Mouse (Mus musculus): ENCODE measurements at regions not wholly inside any gene's neighbourhood (a gene's known extent, or its start where the extent isn't known, plus 50 kb on each side); places are given as distances from the start of the nearest gene placed in this dataset.

DNA sequence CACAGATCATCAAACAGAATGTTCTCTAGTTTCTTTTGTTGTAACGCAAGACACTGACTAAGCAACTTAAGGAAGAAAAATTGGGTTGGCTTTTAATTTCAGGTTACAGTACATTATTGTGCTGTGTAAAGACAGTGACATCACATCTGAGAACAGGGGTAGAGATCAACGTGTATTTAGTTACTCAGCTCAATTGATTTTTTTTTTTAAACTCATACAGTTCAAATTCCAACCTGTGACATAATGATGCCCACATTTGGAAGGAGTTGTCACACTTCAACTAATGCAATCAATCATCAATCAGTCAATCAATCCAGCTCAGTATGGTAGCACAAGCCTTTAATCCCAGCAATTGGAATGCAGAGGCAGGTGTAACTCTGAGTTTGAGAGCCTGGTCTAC lies 221.0 kb upstream of the Fn1 start:
- no peak overlapping the region for H3K4me2 ChIP-seq (replicated peaks; ENCODE audit: low read depth)
- H3K9ac ChIP-seq (ENCODE audit: low read depth, low read length) = no peak overlapping the region
- H3K4me1 ChIP-seq (replicated peaks; ENCODE audit: control insufficient read depth, insufficient read depth, low read length) = no peaks in the 10 kb centered on the region
- no peaks in the 10 kb centered on the region for H3K36me3 ChIP-seq (ENCODE audit: control insufficient read depth, insufficient read depth)
- WGBS = 78% methylated on average over 2 of the region's 2 CpGs
- no peaks in the 10 kb centered on the region for H3K27me3 ChIP-seq (replicated peaks; ENCODE audit: control insufficient read depth, insufficient read depth, low read length)
- no peak overlapping the region for H3K27ac ChIP-seq (ENCODE audit: low read depth, low read length)
- ATAC-seq = no peak
- no peak overlapping the region for H3K4me3 ChIP-seq (ENCODE audit: low read depth, low read length)
- no peak for TF ChIP-seq CTCF (IDR thresholded peaks at IDR 0.05; ENCODE audit: low read depth)
- H3K9me3 ChIP-seq (ENCODE audit: control insufficient read depth) = no peaks in the 10 kb centered on the region

DNA sequence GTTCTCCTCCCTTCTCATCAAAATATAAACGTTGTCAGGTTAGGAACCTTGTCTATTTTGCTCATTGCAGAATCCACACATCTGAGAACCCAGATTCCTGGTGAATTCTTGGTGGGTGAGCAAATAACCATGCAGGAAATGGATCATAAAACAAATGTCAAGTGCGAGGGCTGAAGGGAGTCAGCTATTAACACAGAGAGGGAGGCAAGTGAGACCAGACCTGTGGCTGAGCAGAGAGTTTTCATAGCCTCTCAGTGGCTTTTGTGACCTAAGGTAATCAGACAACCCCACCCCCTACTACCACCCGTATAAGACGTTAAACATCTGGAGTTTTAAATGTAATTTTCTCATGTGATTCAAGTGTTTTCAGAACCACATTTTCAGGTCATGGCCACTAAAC lies 212.7 kb upstream of the Fn1 start:
- H3K4me3 ChIP-seq (ENCODE audit: low read depth, low read length) = no peak overlapping the region
- H3K4me2 ChIP-seq (replicated peaks; ENCODE audit: low read depth) = no peak overlapping the region
- no peak overlapping the region for H3K27ac ChIP-seq (ENCODE audit: low read depth, low read length)
- no peak for TF ChIP-seq CTCF (IDR thresholded peaks at IDR 0.05; ENCODE audit: low read depth)
- H3K9me3 ChIP-seq (ENCODE audit: control insufficient read depth) = no peaks in the 10 kb centered on the region
- WGBS = 23% methylated on average over 4 of the region's 4 CpGs
- no peak for ATAC-seq
- H3K4me1 ChIP-seq (replicated peaks; ENCODE audit: control insufficient read depth, insufficient read depth, low read length) = no peaks in the 10 kb centered on the region
- H3K9ac ChIP-seq (ENCODE audit: low read depth, low read length) = no peak overlapping the region
- no peaks in the 10 kb centered on the region for H3K36me3 ChIP-seq (ENCODE audit: control insufficient read depth, insufficient read depth)
- H3K27me3 ChIP-seq (replicated peaks; ENCODE audit: control insufficient read depth, insufficient read depth, low read length) = no peaks in the 10 kb centered on the region

DNA sequence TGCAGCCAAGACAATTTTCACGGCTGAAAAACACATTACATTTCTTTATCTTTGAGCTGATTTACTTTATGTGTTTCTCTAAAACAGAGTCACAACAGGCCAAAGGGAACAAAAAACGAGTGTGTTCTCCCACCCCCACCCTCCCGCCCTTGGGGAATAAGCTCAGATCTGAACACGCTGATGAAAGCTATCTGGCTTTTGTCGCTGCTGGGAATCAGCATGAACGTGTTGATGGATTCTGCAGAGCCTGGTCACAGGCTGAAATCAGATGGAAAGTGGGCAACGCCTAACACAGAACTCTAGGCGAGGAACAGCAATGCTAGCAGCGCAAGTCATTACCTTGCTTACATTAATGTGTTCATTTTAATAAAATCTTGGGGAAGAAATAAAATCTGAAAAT lies 211.7 kb upstream of the Fn1 start:
- Histone ChIP-seq H3K36me3 (ENCODE audit: control insufficient read depth, insufficient read depth) (no peaks in the 10 kb centered on the region), H3K4me2 (replicated peaks; ENCODE audit: low read depth) (no peak overlapping the region), H3K27me3 (replicated peaks; ENCODE audit: control insufficient read depth, insufficient read depth, low read length) (no peaks in the 10 kb centered on the region), H3K9me3 (ENCODE audit: control insufficient read depth) (no peaks in the 10 kb centered on the region), H3K4me3 (ENCODE audit: low read depth, low read length) (no peak overlapping the region), H3K4me1 (replicated peaks; ENCODE audit: control insufficient read depth, insufficient read depth, low read length) (no peaks in the 10 kb centered on the region), H3K27ac (ENCODE audit: low read depth, low read length) (no peak overlapping the region), H3K9ac (ENCODE audit: low read depth, low read length) (no peak overlapping the region)
- WGBS = 77% methylated on average over 9 of the region's 9 CpGs
- no peak for ATAC-seq
- no peak for TF ChIP-seq CTCF (IDR thresholded peaks at IDR 0.05; ENCODE audit: low read depth)

- H3K4me1 ChIP-seq (replicated peaks; ENCODE audit: control insufficient read depth, insufficient read depth, low read length) = no peaks in the 10 kb centered on the region
- no peak for ATAC-seq
- no peaks in the 10 kb centered on the region for H3K36me3 ChIP-seq (ENCODE audit: control insufficient read depth, insufficient read depth)
- no peaks in the 10 kb centered on the region for H3K9me3 ChIP-seq (ENCODE audit: control insufficient read depth)
- no peak overlapping the region for H3K4me2 ChIP-seq (replicated peaks; ENCODE audit: low read depth)
- H3K4me3 ChIP-seq (ENCODE audit: low read depth, low read length) = no peak overlapping the region
- no peak overlapping the region for H3K9ac ChIP-seq (ENCODE audit: low read depth, low read length)
- H3K27ac ChIP-seq (ENCODE audit: low read depth, low read length) = no peak overlapping the region
- no peak for TF ChIP-seq CTCF (IDR thresholded peaks at IDR 0.05; ENCODE audit: low read depth)
- 96% methylated on average over 2 of the region's 2 CpGs for WGBS
- H3K27me3 ChIP-seq (replicated peaks; ENCODE audit: control insufficient read depth, insufficient read depth, low read length) = no peaks in the 10 kb centered on the region
Observed at GRCm38 (mm10) chr1:71853212-71853611, 200.2 kb upstream of the Fn1 start.

DNA sequence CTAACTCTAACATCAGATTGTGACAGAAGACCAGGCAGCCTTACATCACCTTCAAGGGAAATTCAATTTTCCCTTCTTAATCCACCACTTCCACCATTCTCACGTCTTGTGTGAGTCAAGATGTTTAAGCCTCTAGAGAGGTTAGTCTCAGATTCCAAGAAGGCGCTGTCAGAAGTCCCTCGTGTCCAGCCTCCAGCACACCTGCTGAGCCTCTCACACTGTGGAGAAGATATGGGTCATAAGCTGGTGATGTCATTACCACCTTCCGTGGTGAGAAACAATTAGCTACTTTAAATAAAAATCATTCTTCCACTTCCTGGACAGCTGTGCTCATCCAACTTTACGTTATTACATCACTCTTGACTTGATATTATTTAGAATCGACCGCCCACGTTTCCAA lies 198.3 kb upstream of the Fn1 start:
- no peak overlapping the region for H3K9ac ChIP-seq (ENCODE audit: low read depth, low read length)
- H3K9me3 ChIP-seq (ENCODE audit: control insufficient read depth) = no peaks in the 10 kb centered on the region
- H3K4me1 ChIP-seq (replicated peaks; ENCODE audit: control insufficient read depth, insufficient read depth, low read length) = no peaks in the 10 kb centered on the region
- no peak overlapping the region for H3K27ac ChIP-seq (ENCODE audit: low read depth, low read length)
- no peak overlapping the region for H3K4me2 ChIP-seq (replicated peaks; ENCODE audit: low read depth)
- H3K27me3 ChIP-seq (replicated peaks; ENCODE audit: control insufficient read depth, insufficient read depth, low read length) = no peaks in the 10 kb centered on the region
- no peaks in the 10 kb centered on the region for H3K36me3 ChIP-seq (ENCODE audit: control insufficient read depth, insufficient read depth)
- no peak for TF ChIP-seq CTCF (IDR thresholded peaks at IDR 0.05; ENCODE audit: low read depth)
- no peak overlapping the region for H3K4me3 ChIP-seq (ENCODE audit: low read depth, low read length)
- ATAC-seq = no peak
- WGBS = 70% methylated on average over 8 of the region's 8 CpGs

DNA sequence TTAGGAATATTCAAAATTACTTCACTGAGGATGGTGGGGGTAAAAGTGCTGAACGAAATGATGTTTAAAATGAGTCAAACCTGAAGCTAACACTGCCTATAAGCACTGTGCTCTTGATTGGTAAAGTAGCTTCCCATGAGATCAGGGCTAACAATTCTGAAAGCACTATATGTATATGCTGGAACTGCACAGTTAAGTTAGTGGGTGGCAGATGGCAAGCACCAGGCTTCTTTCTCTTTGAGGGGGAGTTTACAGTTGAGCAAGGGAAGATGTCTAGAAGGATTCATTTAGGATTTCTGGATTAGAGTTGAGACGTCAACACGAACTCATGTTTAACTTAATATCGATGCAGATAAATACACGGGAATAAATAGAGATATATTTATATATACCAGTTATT lies 195.7 kb upstream of the Fn1 start:
- H3K9ac ChIP-seq (ENCODE audit: low read depth, low read length) = no peak overlapping the region
- ATAC-seq = no peak

More for the DNA sequence above, 195.7 kb upstream of the Fn1 start:
- Histone ChIP-seq H3K4me2 (replicated peaks; ENCODE audit: low read depth) (no peak overlapping the region), H3K4me1 (replicated peaks; ENCODE audit: control insufficient read depth, insufficient read depth, low read length) (no peaks in the 10 kb centered on the region), H3K4me3 (ENCODE audit: low read depth, low read length) (no peak overlapping the region), H3K36me3 (ENCODE audit: control insufficient read depth, insufficient read depth) (no peaks in the 10 kb centered on the region), H3K27ac (ENCODE audit: low read depth, low read length) (no peak overlapping the region), H3K27me3 (replicated peaks; ENCODE audit: control insufficient read depth, insufficient read depth, low read length) (no peaks in the 10 kb centered on the region), H3K9me3 (ENCODE audit: control insufficient read depth) (no peaks in the 10 kb centered on the region)
- TF ChIP-seq CTCF (IDR thresholded peaks at IDR 0.05; ENCODE audit: low read depth) = no peak
- 81% methylated on average over 5 of the region's 5 CpGs for WGBS
